Mouse (Mus musculus) kidney, adult 2 months (tissue): ENCODE data around the gene Col6a4. TPM values are rescaled to one million over a fixed set of nuclear protein-coding genes. Genes with fewer than 3 reads are reported as not detected.

Experiments
- DNase-seq: peaks from one replicate; pipeline ENCODE4 v3.0.0; 2021
- H3K27ac ChIP-seq: fragments of 200-500 bp; 2 replicates; pipeline ENCODE4 v1.5.1; 2012; ENCODE audit warnings: low read depth, low read length, control low read depth, inconsistent platforms; ENCODE audit not compliant: insufficient read depth
- H3K27me3 ChIP-seq: fragments of 200-500 bp; replicated peaks from 2 replicates; pipeline ENCODE4 v1.6.1; 2012; ENCODE audit warnings: mild to moderate bottlenecking, moderate library complexity, low read length, inconsistent platforms; ENCODE audit not compliant: control insufficient read depth, insufficient read depth
- H3K36me3 ChIP-seq: fragments of 200-500 bp; 2 replicates; pipeline ENCODE4 v1.6.1; 2012; ENCODE audit warnings: mild to moderate bottlenecking, moderate library complexity, low read length, inconsistent platforms; ENCODE audit not compliant: control insufficient read depth, insufficient read depth
- H3K4me1 ChIP-seq: fragments of 200-500 bp; 2 replicates; pipeline ENCODE4 v1.6.1; 2011; ENCODE audit warnings: low read length; ENCODE audit not compliant: control insufficient read depth, insufficient read depth
- H3K4me3 ChIP-seq: fragments of 200-500 bp; 2 replicates; pipeline ENCODE4 v1.5.1; 2011; ENCODE audit warnings: mild to moderate bottlenecking, low read depth, low read length, control low read depth; ENCODE audit not compliant: insufficient read depth
- CTCF ChIP-seq: fragments of 200-500 bp; conservative IDR thresholded peaks from 2 replicates; pipeline ENCODE4 v1.5.1; 2011; ENCODE audit warnings: low read depth, mild to moderate bottlenecking, control low read depth, low read length, moderate library complexity, mixed read lengths; ENCODE audit not compliant: insufficient read depth, insufficient read length
- POLR2A ChIP-seq: fragments of 200-500 bp; IDR thresholded peaks from one replicate; pipeline ENCODE4 v1.6.1; 2011; ENCODE audit warnings: low read depth, low read length, control low read depth
- WGBS: fragments of 180-500 bp; shearing (Covaris S2); methylation state at CpG from one replicate; pipeline ENCODE4 v1.1.7; 2018; 5-methylcytosine and 5-hydroxymethylcytosine counted together
- polyA plus RNA-seq: library from polyadenylated mRNA; depleted of rRNA; stranded (reverse); fragments of >200 nt; gene quantifications from 2 replicates; pipeline ENCODE4 v1.2.3, GENCODE M21; 2012

The Col6a4 gene
- polyA plus RNA-seq, 1 experiment = 0.59 TPM

DNA sequence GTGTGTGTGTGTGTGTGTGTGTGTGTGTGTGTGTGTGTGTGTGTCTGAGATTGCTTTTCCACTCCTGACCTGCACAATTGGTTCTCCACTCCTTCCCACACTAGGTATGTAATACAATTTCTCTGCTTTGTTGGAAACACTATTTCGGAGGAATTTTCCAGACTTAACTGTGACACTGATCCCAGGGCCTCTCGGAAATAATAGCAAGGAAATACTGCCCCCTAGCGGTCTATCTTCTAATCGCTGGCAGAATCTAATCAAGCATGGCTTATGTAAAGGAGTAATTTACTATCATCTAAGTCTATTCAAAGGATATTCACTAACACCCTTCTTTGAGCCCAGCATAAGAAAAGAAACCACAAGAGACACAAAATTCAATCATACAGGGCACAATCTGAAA lies 57.7 kb downstream of the Col6a4 start:
- H3K36me3 ChIP-seq = no peaks in the 10 kb centered on the region
- DNase-seq = peak; percentile 61
- no peaks in the 10 kb centered on the region for H3K27me3 ChIP-seq
- no peak for TF ChIP-seq POLR2A
- TF ChIP-seq CTCF = no peak
- 5% methylated on average over 4 of the region's 4 CpGs for WGBS
- H3K4me1 ChIP-seq = no peaks in the 10 kb centered on the region
- H3K27ac ChIP-seq = no peak overlapping the region
- H3K4me3 ChIP-seq = no peak overlapping the region

DNA sequence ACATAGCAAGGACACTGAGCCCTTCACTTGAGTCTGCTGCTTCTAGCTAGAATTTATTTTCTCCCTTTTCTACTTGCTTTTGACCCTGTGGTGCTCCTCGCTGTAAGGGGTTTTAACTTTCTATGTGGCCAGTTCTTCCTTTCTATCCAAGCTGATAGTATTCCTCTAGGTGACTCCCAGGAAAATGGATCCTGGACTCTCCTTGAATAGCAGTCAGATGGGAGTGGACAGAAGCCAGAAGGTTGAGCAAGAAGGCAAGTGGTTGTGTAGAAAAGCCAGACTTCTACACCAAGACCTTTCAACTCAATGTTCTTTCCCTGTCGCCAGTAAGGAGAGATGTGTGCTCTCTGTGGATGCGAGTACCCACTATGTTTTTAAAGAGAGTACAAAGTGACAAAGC lies 80.9 kb downstream of the Col6a4 start:
- Histone ChIP-seq H3K27ac (no peak overlapping the region), H3K4me1 (no peaks in the 10 kb centered on the region), H3K4me3 (no peak overlapping the region), H3K27me3 (no peaks in the 10 kb centered on the region), H3K36me3 (no peaks in the 10 kb centered on the region)
- 91% methylated on average over 3 of the region's 3 CpGs for WGBS
- TF ChIP-seq CTCF (no peak), POLR2A (no peak)
- DNase-seq = no peak

DNA sequence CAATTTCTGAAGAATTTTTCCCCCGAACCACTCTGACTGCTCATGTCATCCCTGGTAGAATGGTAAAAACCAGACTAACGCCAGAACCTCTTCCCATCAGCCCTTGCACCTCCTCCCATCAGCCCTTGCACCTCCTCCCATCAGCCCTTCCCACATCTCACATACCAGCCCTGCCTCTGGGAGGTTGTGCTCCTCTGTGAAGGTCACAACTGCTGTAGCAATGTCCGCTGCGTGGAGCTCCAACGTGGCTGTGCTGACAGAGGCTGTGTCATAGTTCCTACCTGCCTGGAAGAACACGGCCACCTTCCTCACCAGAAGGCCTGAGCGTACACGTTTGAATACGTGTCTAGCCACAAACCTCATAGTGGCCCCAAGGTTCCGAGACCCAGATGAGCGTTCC lies 83.4 kb downstream of the Col6a4 start:
- 90% methylated on average over 11 of the region's 11 CpGs for WGBS
- no peak for TF ChIP-seq CTCF
- TF ChIP-seq POLR2A = no peak
- Histone ChIP-seq H3K27me3 (no peaks in the 10 kb centered on the region; the same call in 1 of the 2 replicates), H3K36me3 (no peaks in the 10 kb centered on the region), H3K4me1 (no peaks in the 10 kb centered on the region), H3K4me3 (no peak overlapping the region), H3K27ac (no peak overlapping the region)
- no peak for DNase-seq

DNA sequence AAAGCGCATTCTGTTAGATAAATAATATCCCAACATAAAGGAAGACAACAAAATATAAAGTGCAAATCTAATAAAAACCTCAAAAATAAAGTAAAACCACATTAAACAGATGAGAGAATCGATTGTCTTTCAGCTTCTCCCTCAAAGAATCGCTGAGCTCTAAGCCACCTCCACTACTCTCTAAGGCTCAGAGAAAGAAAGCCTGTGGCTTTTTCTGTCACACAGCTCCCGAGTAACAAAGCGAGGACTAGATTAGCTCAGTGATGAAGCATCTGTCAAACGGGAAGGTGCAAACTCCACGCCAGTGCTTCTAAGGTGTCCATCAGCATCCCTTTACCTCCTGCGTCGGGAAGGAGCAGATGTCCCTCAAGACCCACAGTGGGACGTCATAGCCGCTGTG lies 98.6 kb downstream of the Col6a4 start:
- no peak for DNase-seq
- no peaks in the 10 kb centered on the region for H3K36me3 ChIP-seq
- whole genome bisulfite sequencing = 54% methylated on average over 11 of the region's 11 CpGs
- no peak for TF ChIP-seq POLR2A
- no peak for TF ChIP-seq CTCF
- H3K4me1 ChIP-seq = no peaks in the 10 kb centered on the region
- no peaks in the 10 kb centered on the region for H3K27me3 ChIP-seq
- no peak overlapping the region for H3K4me3 ChIP-seq
- H3K27ac ChIP-seq = no peak overlapping the region

DNA sequence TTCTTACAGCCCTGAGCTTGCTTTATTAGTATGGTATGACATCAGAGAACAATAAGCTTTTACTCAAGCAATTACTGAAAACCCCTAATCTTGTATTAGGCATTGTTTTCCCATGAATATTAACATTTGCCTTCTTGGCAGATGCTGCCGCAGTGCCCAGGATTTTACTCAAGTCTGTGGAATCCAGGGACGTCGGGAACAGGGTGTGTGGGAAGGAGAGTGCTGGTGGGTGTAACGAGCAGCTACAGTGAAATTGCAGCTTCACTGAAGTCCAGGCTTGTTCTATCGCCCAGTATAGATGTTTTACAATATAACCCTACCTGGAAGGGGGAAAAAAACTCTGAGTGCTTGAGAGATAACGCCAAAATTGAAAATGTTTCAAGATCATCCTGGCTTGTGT lies 104.2 kb downstream of the Col6a4 start:
- Histone ChIP-seq H3K4me1 (no peaks in the 10 kb centered on the region), H3K27me3 (no peaks in the 10 kb centered on the region), H3K4me3 (no peak overlapping the region), H3K36me3 (no peaks in the 10 kb centered on the region), H3K27ac (no peak overlapping the region)
- 78% methylated on average over 6 of the region's 6 CpGs for WGBS
- no peak for TF ChIP-seq CTCF
- TF ChIP-seq POLR2A = no peak
- DNase-seq = no peak

DNA sequence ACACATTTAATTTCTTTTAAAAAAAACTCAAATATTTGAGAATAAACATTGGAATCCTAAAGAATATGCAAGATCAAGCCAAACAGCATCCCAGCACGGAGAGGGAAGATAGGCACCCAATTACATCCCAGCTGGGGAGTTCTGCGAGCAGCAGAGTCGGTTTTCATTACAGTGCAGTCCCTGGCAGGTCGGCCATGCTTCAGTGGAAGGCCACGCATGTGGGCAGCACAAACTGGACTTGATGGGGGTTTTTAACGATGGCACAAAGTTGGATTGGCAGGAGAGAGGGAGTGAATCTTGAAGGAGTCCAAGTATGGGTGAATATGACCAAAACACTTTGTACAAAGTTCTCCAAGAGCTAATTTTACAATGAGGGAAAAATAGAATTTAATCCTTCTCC lies 106.5 kb downstream of the Col6a4 start:
- 25% methylated on average over 6 of the region's 6 CpGs for WGBS
- DNase-seq = no peak
- H3K27ac ChIP-seq = no peak overlapping the region
- TF ChIP-seq POLR2A = no peak
- TF ChIP-seq CTCF = no peak
- no peaks in the 10 kb centered on the region for H3K36me3 ChIP-seq
- no peak overlapping the region for H3K4me3 ChIP-seq
- H3K27me3 ChIP-seq = no peaks in the 10 kb centered on the region
- no peaks in the 10 kb centered on the region for H3K4me1 ChIP-seq

DNA sequence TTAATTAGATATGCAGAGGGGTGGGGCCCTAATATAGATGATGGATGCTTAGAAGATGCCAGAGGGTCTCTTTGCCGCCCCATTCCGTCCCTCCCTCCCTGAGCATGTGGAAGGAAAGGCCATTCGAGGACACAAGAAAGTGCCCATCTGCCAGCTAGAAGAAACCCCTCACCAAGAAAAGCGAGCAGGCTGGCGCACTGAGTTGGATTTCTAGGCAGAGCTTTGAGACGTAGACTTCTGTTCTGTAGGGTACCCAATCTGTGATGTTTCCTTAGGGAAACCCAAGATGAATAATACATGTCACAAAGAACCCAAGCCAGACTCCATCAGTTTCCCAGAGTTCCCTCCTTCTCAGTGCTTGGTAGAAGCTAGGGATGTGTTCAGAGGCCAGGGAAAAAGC lies 107.1 kb downstream of the Col6a4 start:
- TF ChIP-seq CTCF (no peak), POLR2A (no peak)
- H3K27ac ChIP-seq = no peak overlapping the region
- H3K4me1 ChIP-seq = no peaks in the 10 kb centered on the region
- WGBS = 81% methylated on average over 6 of the region's 6 CpGs
- no peak overlapping the region for H3K4me3 ChIP-seq
- H3K36me3 ChIP-seq = no peaks in the 10 kb centered on the region
- H3K27me3 ChIP-seq = no peaks in the 10 kb centered on the region
- no peak for DNase-seq

DNA sequence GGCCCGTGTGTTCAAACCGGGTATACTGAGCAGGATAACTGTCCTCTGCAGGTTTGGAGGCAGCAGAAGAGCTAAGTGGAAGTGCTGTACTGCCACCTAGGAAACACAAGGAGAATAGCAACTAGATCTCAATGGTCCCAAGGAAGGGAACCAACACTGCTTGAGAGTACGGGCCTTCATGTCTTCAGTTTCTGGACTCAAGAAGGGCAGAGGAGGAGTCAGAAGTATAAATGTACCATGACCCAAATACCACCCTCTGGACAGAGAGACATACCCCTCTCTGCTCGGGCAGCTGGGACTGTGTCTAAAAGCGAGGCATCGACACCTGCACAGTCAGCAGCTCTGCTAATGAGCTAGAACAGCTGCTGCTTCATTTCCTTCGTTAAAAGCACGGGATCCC lies 108.5 kb downstream of the Col6a4 start:
- Histone ChIP-seq H3K4me3 (no peak overlapping the region), H3K36me3 (no peaks in the 10 kb centered on the region), H3K27ac (no peak overlapping the region), H3K4me1 (no peaks in the 10 kb centered on the region), H3K27me3 (no peaks in the 10 kb centered on the region)
- DNase-seq = peak; percentile 23
- TF ChIP-seq CTCF (peak; percentile 67), POLR2A (no peak)
- WGBS = 61% methylated on average over 8 of the region's 8 CpGs
